Mouse (Mus musculus) lung, adult 2 months (tissue): ENCODE measurements around the gene Nacc2. TPM values are rescaled to one million over a fixed set of nuclear protein-coding genes. Genes with fewer than 3 reads are reported as not detected.

ENCODE experiments used
- DNase-seq: peaks from one replicate; pipeline ENCODE4 v3.0.0; 2022
- H3K4me1 ChIP-seq: fragments of 200-500 bp; 2 replicates; pipeline ENCODE4 v1.6.1; 2011; ENCODE audit warnings: low read length; ENCODE audit not compliant: control insufficient read depth, insufficient read depth
- H3K4me3 ChIP-seq: fragments of 200-500 bp; replicated peaks from 2 replicates; pipeline ENCODE3; 2011; ENCODE audit warnings: low read depth, mild to moderate bottlenecking, control low read depth, low read length; ENCODE audit errors: extremely low read depth
- CTCF ChIP-seq: fragments of 200-500 bp; IDR thresholded peaks from 2 replicates; pipeline ENCODE4 v1.5.1; 2011; ENCODE audit warnings: mild to moderate bottlenecking, low read length, control low read depth; ENCODE audit not compliant: insufficient read depth
- POLR2A ChIP-seq: fragments of 200-500 bp; IDR thresholded peaks from 2 replicates; pipeline ENCODE4 v1.6.1; 2011; ENCODE audit warnings: low read depth, mild to moderate bottlenecking, control low read depth, low read length, borderline replicate concordance; ENCODE audit errors: extremely low read depth
- WGBS: fragments of 180-500 bp; shearing (Covaris S2); methylation state at CpG from one replicate; pipeline ENCODE4 v1.1.7; 2018; 5-methylcytosine and 5-hydroxymethylcytosine counted together
- polyA plus RNA-seq: library from polyadenylated mRNA; depleted of rRNA; stranded (reverse); fragments of >200 nt; gene quantifications from 2 replicates; pipeline ENCODE4 v1.2.3, GENCODE M21; 2012

Nacc2 gene
- polyA plus RNA-seq, 1 experiment = 26.3 TPM

DNA sequence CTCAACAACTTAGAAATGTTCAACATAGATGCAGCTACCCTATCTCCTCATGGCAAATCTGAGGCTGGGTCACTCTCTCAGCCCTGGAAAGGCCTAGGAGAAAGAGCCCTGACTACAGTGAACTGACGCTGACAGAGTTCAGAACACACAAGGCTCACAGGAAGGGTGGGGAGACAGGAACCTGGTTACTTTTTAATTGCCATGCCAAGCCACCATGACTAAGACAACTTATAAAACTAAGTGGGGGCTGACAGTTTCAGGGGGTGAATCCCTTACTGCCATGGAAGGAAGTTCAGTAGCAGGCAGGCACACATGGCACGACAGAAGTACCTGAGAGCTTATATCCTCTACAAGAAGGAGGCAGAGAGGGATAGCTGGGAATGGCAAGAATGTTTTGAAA lies 16.8 kb downstream of the Nacc2 start:
- WGBS = 66% methylated on average over 2 of the region's 2 CpGs
- H3K4me3 ChIP-seq = no peak overlapping the region
- DNase-seq = no peak
- TF ChIP-seq CTCF (no peak), POLR2A (no peak)
- no peaks in the 10 kb centered on the region for H3K4me1 ChIP-seq

DNA sequence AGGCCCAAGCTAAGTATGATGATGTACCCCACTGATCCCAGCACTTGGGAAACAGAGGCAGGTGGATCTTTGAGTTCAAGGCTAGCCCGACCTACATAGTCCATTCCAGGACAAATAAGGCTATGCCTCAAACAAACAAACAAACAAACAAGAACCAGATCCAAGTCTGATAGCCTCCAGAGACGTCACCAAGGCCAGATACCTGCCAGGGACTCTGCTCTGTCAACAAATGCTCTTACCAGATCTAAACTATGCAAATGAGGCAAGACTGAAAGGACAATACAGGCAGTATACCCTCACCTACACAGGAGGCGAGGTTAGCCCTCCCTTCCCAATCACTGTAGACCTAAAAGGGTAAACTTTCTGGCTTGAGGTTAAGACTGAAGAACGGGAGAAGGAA lies 22.7 kb downstream of the Nacc2 start:
- no peak for DNase-seq
- 66% methylated on average over 4 of the region's 4 CpGs for WGBS
- H3K4me1 ChIP-seq = no peaks in the 10 kb centered on the region
- TF ChIP-seq POLR2A (no peak), CTCF (no peak)
- H3K4me3 ChIP-seq = no peak overlapping the region

DNA sequence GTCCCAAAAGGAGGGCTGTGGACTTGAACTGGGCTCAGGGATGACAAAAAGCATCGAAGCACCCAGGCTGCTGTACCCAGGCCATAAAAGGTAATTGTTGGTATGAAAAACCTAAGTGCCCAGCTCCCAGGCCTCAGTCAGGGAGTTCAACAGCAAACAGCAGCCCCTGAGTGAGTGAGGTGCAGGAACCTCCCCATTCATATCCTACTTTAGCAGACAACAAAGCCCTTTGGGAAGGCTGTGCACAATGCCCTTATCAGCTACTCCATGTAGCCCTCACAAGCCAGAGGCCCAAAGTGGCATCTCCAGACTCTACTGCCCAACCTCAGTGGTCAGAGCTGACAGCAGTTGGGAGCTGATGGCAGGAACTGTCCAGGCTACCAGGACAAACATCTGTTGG lies 23.2 kb downstream of the Nacc2 start:
- no peak for DNase-seq
- no peak for TF ChIP-seq POLR2A
- TF ChIP-seq CTCF = no peak
- Histone ChIP-seq H3K4me3 (no peak overlapping the region), H3K4me1 (no peaks in the 10 kb centered on the region)
- 85% methylated on average over 1 of the region's 1 CpGs for WGBS

GRCm38 (mm10) chr2:26099260-26099659 lies 23.8 kb downstream of the Nacc2 start:
- WGBS = 74% methylated on average over 5 of the region's 5 CpGs
- no peak for DNase-seq

DNA sequence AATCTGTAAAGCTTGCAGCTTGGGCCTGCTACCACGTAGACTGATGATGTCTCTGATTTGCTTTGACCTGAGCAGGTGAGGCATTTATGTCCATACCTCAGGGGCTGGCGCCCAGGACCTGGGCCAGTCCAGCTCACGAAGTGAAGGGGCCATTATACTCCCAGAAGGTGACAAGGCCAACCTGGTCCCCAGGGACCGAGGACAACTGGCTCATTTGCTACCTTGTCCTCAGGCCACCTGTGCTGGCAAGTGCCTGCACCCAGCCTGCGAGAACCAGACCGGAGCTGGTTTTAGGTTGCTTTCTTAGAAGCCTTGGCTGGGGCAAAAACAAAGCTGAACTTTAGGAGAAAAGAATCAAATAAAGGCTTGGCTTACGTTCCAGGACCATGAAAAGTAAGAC lies 29.1 kb downstream of the Nacc2 start:
- no peak for TF ChIP-seq POLR2A
- no peak for TF ChIP-seq CTCF
- 82% methylated on average over 7 of the region's 7 CpGs for WGBS
- Histone ChIP-seq H3K4me3 (no peak overlapping the region), H3K4me1 (no peaks in the 10 kb centered on the region)
- DNase-seq = no peak

More at GRCm38 (mm10) chr2:26099260-26099659, 23.8 kb downstream of the Nacc2 start:
- TF ChIP-seq POLR2A = no peak
- no peak for TF ChIP-seq CTCF
- Histone ChIP-seq H3K4me1 (no peaks in the 10 kb centered on the region), H3K4me3 (no peak overlapping the region)

GRCm38 (mm10) chr2:26091771-26092393 lies 31.1 kb downstream of the Nacc2 start:
- DNase-seq = peak; percentile 15
- H3K4me3 ChIP-seq = no peak overlapping the region
- TF ChIP-seq CTCF = no peak
- 0 out of 2 replicates have a peak, but pooled peaks cover 2% of the 10 kb centered on the region for H3K4me1 ChIP-seq
- 2% methylated on average over 24 of the region's 24 CpGs for WGBS

DNA sequence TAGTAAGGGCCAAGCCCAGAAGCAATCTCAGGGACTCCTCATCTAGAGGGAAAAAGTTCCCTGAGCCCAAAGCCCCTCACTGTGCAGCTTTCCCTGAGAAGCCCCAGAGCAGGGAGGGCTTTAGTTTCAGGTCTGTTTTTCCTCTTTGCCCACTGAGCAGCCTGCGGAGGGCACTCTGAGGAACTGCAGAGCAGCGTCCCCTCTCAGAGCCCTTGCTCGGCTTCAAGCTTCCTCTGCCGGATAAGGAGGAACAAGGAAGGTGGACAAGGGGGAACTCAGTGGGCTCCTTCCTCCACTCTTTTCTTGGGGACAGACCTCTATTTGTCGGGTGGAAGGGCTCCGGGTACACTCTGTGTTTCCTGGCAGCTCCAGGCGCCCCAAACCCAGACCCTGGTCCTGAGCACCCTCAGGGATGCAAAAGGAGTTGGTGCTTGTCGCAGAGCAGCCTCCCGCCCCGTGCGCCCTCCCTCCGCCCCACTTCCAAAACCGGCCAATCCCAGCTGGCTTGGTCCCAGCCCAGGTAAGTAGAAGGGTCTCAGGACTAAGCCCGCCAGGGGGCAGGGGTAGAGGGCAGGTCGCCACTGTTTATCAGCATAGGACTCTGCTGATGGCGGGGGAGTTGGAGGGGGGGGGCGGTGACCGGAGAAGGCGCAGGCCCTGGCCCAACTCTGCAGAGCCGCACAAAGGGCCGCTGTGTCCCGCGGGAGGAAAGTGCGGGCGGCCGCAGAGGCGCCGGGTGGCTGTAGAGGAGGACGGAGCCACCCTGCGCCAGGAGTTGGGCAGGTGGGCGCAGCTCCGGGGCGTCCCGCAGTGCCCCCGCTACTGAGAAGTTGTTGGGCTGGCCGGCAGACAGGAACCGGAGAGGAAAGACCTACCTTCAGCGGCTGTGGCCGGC lies 31.9 kb downstream of the Nacc2 start:
- Histone ChIP-seq H3K4me1 (0 out of 2 replicates have a peak, but pooled peaks cover 2% of the 10 kb centered on the region), H3K4me3 (no peak overlapping the region)
- DNase-seq = peak; percentile 26
- 12% methylated on average over 39 of the region's 39 CpGs for WGBS
- TF ChIP-seq CTCF (no peak), POLR2A (no peak)

DNA sequence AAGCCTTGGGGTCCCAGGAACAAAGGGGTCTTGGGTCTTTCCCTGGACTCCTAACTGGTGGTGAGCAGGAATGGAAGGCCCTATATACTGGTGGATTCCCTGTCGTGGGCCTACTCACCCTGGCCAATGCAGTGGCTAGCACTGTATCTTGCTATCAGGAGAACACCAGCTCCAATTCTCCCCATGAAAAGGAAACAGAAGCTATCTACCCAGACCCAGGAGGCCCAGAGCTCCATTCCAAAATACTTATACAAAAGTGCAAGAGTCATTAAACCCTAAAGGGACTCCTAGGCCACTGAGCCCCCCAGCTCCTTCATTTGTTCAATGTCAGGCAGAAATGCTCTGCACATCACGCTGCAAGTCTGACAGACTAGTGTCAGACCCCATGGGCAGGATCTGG lies 34.0 kb downstream of the Nacc2 start:
- WGBS = 86% methylated on average over 2 of the region's 2 CpGs
- Histone ChIP-seq H3K4me1 (0 out of 2 replicates have a peak, but pooled peaks cover 2% of the 10 kb centered on the region), H3K4me3 (no peak overlapping the region)
- no peak for DNase-seq
- TF ChIP-seq CTCF (no peak), POLR2A (no peak)

GRCm38 (mm10) chr2:26086926-26087600 lies 36.0 kb downstream of the Nacc2 start:
- DNase-seq = no peak
- WGBS = 61% methylated on average over 4 of the region's 4 CpGs
- Histone ChIP-seq H3K4me3 (no peak overlapping the region), H3K4me1 (0 out of 2 replicates have a peak, but pooled peaks cover 2% of the 10 kb centered on the region)
- no peak for TF ChIP-seq POLR2A
- TF ChIP-seq CTCF = no peak
